Mouse (Mus musculus): ENCODE results near the gene Abhd6.

The Abhd6 gene

GRCm38 (mm10) chr14:8028086-8028485 is 25.4 kb downstream of the Abhd6 start:
- in situ Hi-C loops (cut with MboI, MseI), result no loop called here

- in situ Hi-C loops (cut with MboI, MseI), result no loop called here
These were observed 27.1 kb downstream of the Abhd6 start for GRCm38 (mm10) chr14:8029752-8030151.

- in situ Hi-C loops (cut with MboI, MseI), result no loop called here
These were observed 27.8 kb downstream of the Abhd6 start for GRCm38 (mm10) chr14:8030535-8030934.

GRCm38 (mm10) chr14:8032087-8032944 is 29.6 kb downstream of the Abhd6 start:
- in situ Hi-C loops (cut with MboI, MseI), result no loop called here

- in situ Hi-C loops (cut with MboI, MseI), result no loop called here
These were observed 31.9 kb downstream of the Abhd6 start for GRCm38 (mm10) chr14:8034561-8034960.

GRCm38 (mm10) chr14:8035951-8036350 is 33.2 kb downstream of the Abhd6 start:
- in situ Hi-C loops (cut with MboI, MseI), result no loop called here

GRCm38 (mm10) chr14:8036406-8036805 is 33.7 kb downstream of the Abhd6 start:
- in situ Hi-C loops (cut with MboI, MseI), result no loop called here

GRCm38 (mm10) chr14:8038150-8038549 is 35.4 kb downstream of the Abhd6 start:
- in situ Hi-C loops (cut with MboI, MseI), result no loop called here

GRCm38 (mm10) chr14:8038791-8039448 is 36.2 kb downstream of the Abhd6 start:
- in situ Hi-C loops (cut with MboI, MseI), result no loop called here

- in situ Hi-C loops (cut with MboI, MseI), result no loop called here
These were observed 37.5 kb downstream of the Abhd6 start for GRCm38 (mm10) chr14:8040179-8040578.

- in situ Hi-C loops (cut with MboI, MseI), result no loop called here
These were observed 38.4 kb downstream of the Abhd6 start for GRCm38 (mm10) chr14:8040911-8041678.

- in situ Hi-C loops (cut with MboI, MseI), result no loop called here
These were observed 39.4 kb downstream of the Abhd6 start for GRCm38 (mm10) chr14:8042120-8042519.

- in situ Hi-C loops (cut with MboI, MseI), result no loop called here
These were observed 39.9 kb downstream of the Abhd6 start for GRCm38 (mm10) chr14:8042577-8042976.

- in situ Hi-C loops (cut with MboI, MseI), result no loop called here
These were observed 41.6 kb downstream of the Abhd6 start for GRCm38 (mm10) chr14:8044330-8044729.

- in situ Hi-C loops (cut with MboI, MseI), result loop anchor here (5.0 kb wide), 1 partner anchor 82 kb away; no protein-coding TSS in a partner anchor
These were observed 42.1 kb downstream of the Abhd6 start for GRCm38 (mm10) chr14:8044786-8045185.

- in situ Hi-C loops (cut with MboI, MseI), result loop anchor here (5.0 kb wide), 1 partner anchor 83 kb away; no protein-coding TSS in a partner anchor
These were observed 42.6 kb downstream of the Abhd6 start for GRCm38 (mm10) chr14:8045187-8045846.

GRCm38 (mm10) chr14:8046839-8047238 is 44.1 kb downstream of the Abhd6 start:
- in situ Hi-C loops (cut with MboI, MseI), result loop anchor here (5.0 kb wide), 1 partner anchor 85 kb away; no protein-coding TSS in a partner anchor

- in situ Hi-C loops (cut with MboI, MseI), result loop anchor here (5.0 kb wide), 1 partner anchor 87 kb away; no protein-coding TSS in a partner anchor
These were observed 46.6 kb downstream of the Abhd6 start for GRCm38 (mm10) chr14:8049334-8049733.

GRCm38 (mm10) chr14:8051869-8052268 is 49.2 kb downstream of the Abhd6 start:
- in situ Hi-C loops (cut with MboI, MseI), result no loop called here

- in situ Hi-C loops (cut with MboI, MseI), result no loop called here
These were observed 50.0 kb downstream of the Abhd6 start for GRCm38 (mm10) chr14:8052661-8053060.

All from T-helper 1 cell (primary cell).